Mouse (Mus musculus) adrenal gland, adult 10 weeks (tissue): ENCODE measurements around the gene Gars. TPM values are rescaled to one million over a fixed set of nuclear protein-coding genes. Genes with fewer than 3 reads are reported as not detected.

ENCODE experiments used
- polyA plus RNA-seq: library from polyadenylated mRNA; stranded (reverse); fragments of 350-450 nt; fragmentation: Illumina TruSeq; extraction: RNeasy Lipid Tissue Mini Kit (QIAGEN cat#74804); gene quantifications from one replicate; pipeline ENCODE4 v1.2.3, GENCODE M21; 2014; ENCODE audit warnings: low read depth, low replicate concordance

Gene Gars
- 98.3 TPM for polyA plus RNA-seq

GRCm38 (mm10) chr6:55037799-55038670 lies at the start of gene Gars:
Gars (plus strand) TSS chr6:55038007.

GRCm38 (mm10) chr6:54992734-54993260 lies 45.0 kb upstream of the Gars start, which contains the start of gene Ggct:
Ggct (minus strand) TSS chr6:54992950.

Other genes with a start within 250 kb of the Gars start
- 193 TPM for gene Znrf2, start 221.1 kb upstream of the Gars start, polyA plus RNA-seq
- gene Nod1, start 65.4 kb upstream of the Gars start, polyA plus RNA-seq = 4.8 TPM
- gene Ggct, start 45.1 kb upstream of the Gars start, polyA plus RNA-seq = 14.5 TPM
- gene Crhr2, start 95.0 kb downstream of the Gars start, polyA plus RNA-seq = not detected
- 3.3 TPM for gene Inmt, start 137.0 kb downstream of the Gars start, polyA plus RNA-seq
- gene Mindy4, start 165.4 kb downstream of the Gars start, polyA plus RNA-seq = 2.6 TPM